Mouse (Mus musculus) sigmoid colon, adult 10 weeks (tissue): ENCODE data around the gene Gm21760. TPM values are rescaled to one million over a fixed set of nuclear protein-coding genes. Genes with fewer than 3 reads are reported as not detected.

ENCODE experiments used
- polyA plus RNA-seq: library from polyadenylated mRNA; stranded (reverse); fragments of 350-450 nt; fragmentation: Illumina TruSeq; extraction: RNeasy Lipid Tissue Mini Kit (QIAGEN cat#74804); gene quantifications from one replicate; pipeline ENCODE4 v1.2.3, GENCODE M21; 2014; ENCODE audit warnings: low read depth, low replicate concordance

Gm21760 gene
- not detected for polyA plus RNA-seq

DNA sequence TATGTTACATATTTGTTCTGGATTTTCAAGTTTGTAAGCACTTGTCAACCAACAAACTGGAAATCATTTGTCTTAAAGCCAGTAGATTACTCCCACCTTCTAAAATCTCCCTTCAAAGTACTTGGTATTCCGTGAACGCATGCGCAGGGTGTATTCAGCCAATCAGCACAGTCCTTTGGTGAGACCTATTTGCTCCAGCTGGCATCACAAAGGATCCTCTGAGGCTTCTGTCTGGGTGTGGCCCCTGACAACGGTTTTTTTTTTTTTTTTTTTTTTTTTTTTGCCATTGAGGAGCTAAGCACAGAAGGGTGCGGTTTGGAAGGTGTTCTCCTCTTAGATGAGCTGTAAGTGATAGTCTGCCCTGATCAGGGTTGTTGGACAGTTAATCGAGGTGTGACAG lies at the start of gene Gm21760:
Gene Gm21760 (plus strand): TSS at position 301 of the 400 bp plus-strand sequence.

